Mouse (Mus musculus) limb, embryonic 12.5 days (tissue): ENCODE measurements around the gene St6galnac6. TPM values are rescaled to one million over a fixed set of nuclear protein-coding genes. Genes with fewer than 3 reads are reported as not detected.

ENCODE experiments used
- ATAC-seq: fragments of 200-750 bp; cut with Nextera tagmentation; 2 replicates; pipeline ENCODE4 v1.8.0; 2017; ENCODE audit warnings: low read depth, moderate TSS enrichment; ENCODE audit not compliant: insufficient number of reproducible peaks, insufficient read depth, low FRiP score, low TSS enrichment
- H3K27ac ChIP-seq: fragments of 300-500 bp; sonication (generic); 2 replicates; pipeline ENCODE4 v1.5.1; 2016; ENCODE audit warnings: mild to moderate bottlenecking, moderate library complexity
- H3K27me3 ChIP-seq: fragments of 300-500 bp; sonication (generic); 2 replicates; pipeline ENCODE4 v1.6.1; 2016; ENCODE audit warnings: mild to moderate bottlenecking, moderate library complexity
- H3K36me3 ChIP-seq: fragments of 300-500 bp; sonication (generic); 2 replicates; pipeline ENCODE4 v1.6.1; 2016; ENCODE audit warnings: mild to moderate bottlenecking, moderate library complexity
- H3K4me1 ChIP-seq: fragments of 300-500 bp; sonication (generic); replicated peaks from 2 replicates; pipeline ENCODE4 v1.6.1; 2016
- H3K4me2 ChIP-seq: fragments of 300-500 bp; sonication (generic); 2 replicates; pipeline ENCODE4 v1.6.1; 2016; ENCODE audit warnings: mild to moderate bottlenecking, moderate library complexity
- H3K4me3 ChIP-seq: fragments of 300-500 bp; sonication (generic); replicated peaks from 2 replicates; pipeline ENCODE4 v1.5.1; 2016; ENCODE audit warnings: mild to moderate bottlenecking
- H3K9ac ChIP-seq: fragments of 300-500 bp; sonication (generic); replicated peaks from 2 replicates; pipeline ENCODE4 v1.6.1; 2016; ENCODE audit warnings: mild to moderate bottlenecking, moderate library complexity
- H3K9me3 ChIP-seq: fragments of 300-500 bp; sonication (generic); 2 replicates; pipeline ENCODE4 v1.6.1; 2016; ENCODE audit warnings: mild to moderate bottlenecking, moderate library complexity
- WGBS: fragments of 180-500 bp; shearing (Covaris S2); methylation state at CpG from one replicate; pipeline ENCODE4 v1.1.7; 2016; 5-methylcytosine and 5-hydroxymethylcytosine counted together
- polyA plus RNA-seq: library from polyadenylated mRNA; unstranded; fragments of >200 nt; fragmentation: Nextera tagmentation; extraction: Ambion mirVana; gene quantifications from 2 replicates; pipeline ENCODE4 v1.2.1, GENCODE M21; 2016

St6galnac6 gene
- polyA plus RNA-seq, 1 experiment from 2014 or later: 23.4 TPM

- Histone ChIP-seq H3K4me1 (peaks cover 24% of the 10 kb centered on the region), H3K9me3 (no peaks in the 10 kb centered on the region), H3K4me2 (peak within 1 kb of the TSS; percentile 56), H3K9ac (peak within 1 kb of the TSS; percentile 71), H3K36me3 (peaks cover 11% of the 10 kb centered on the region), H3K27me3 (peaks cover 12% of the 10 kb centered on the region), H3K27ac (peak within 1 kb of the TSS; percentile 66), H3K4me3 (peak within 1 kb of the TSS; percentile 61)
- ATAC-seq: peak; percentile 65
- WGBS: under 1% methylated on average over 38 of the region's 38 CpGs
Observed at GRCm38 (mm10) chr2:32586871-32587351, 12.6 kb upstream of the St6galnac6 start, which contains the start of gene St6galnac4. Gene St6galnac4, plus strand, starts transcription at chr2:32587095.

- Histone ChIP-seq H3K36me3 (peaks cover 15% of the 10 kb centered on the region), H3K4me2 (peak overlapping the region; percentile 56), H3K4me1 (peaks cover 22% of the 10 kb centered on the region), H3K9ac (peak overlapping the region; percentile 71; the same call in 1 of the 2 replicates), H3K27me3 (peaks cover 6% of the 10 kb centered on the region), H3K9me3 (no peaks in the 10 kb centered on the region), H3K27ac (peak overlapping the region; percentile 46; the same call in 1 of the 2 replicates), H3K4me3 (peak overlapping the region; percentile 61)
- 22% methylated on average over 9 of the region's 9 CpGs for WGBS
- ATAC-seq: no peak
Observed at GRCm38 (mm10) chr2:32587731-32588321, 11.7 kb upstream of the St6galnac6 start.

- no peaks in the 10 kb centered on the region for H3K27me3 ChIP-seq
- H3K4me2 ChIP-seq: no peak overlapping the region
- WGBS: 78% methylated on average over 11 of the region's 11 CpGs
- ATAC-seq: no peak
- H3K4me3 ChIP-seq: no peak overlapping the region
- H3K27ac ChIP-seq: no peak overlapping the region
- H3K36me3 ChIP-seq: peaks cover 21% of the 10 kb centered on the region
- H3K9ac ChIP-seq: no peak overlapping the region
- H3K9me3 ChIP-seq: no peaks in the 10 kb centered on the region
- H3K4me1 ChIP-seq: peaks cover 17% of the 10 kb centered on the region
Observed at GRCm38 (mm10) chr2:32589213-32589795, 10.2 kb upstream of the St6galnac6 start.

- Histone ChIP-seq H3K4me1 (peaks cover 21% of the 10 kb centered on the region), H3K27me3 (no peaks in the 10 kb centered on the region), H3K9ac (no peak overlapping the region), H3K27ac (no peak overlapping the region), H3K36me3 (peaks cover 30% of the 10 kb centered on the region), H3K4me3 (no peak overlapping the region), H3K9me3 (no peaks in the 10 kb centered on the region), H3K4me2 (no peak overlapping the region)
- 81% methylated on average over 10 of the region's 10 CpGs for WGBS
- no peak for ATAC-seq
Observed at GRCm38 (mm10) chr2:32590224-32590623, 9.3 kb upstream of the St6galnac6 start.

GRCm38 (mm10) chr2:32591249-32591648 lies 8.3 kb upstream of the St6galnac6 start:
- Histone ChIP-seq H3K9me3 (no peaks in the 10 kb centered on the region), H3K27me3 (no peaks in the 10 kb centered on the region), H3K4me1 (peaks cover 21% of the 10 kb centered on the region), H3K4me2 (no peak overlapping the region), H3K36me3 (peaks cover 39% of the 10 kb centered on the region), H3K4me3 (no peak overlapping the region), H3K9ac (no peak overlapping the region), H3K27ac (no peak overlapping the region)
- WGBS: 62% methylated on average over 6 of the region's 6 CpGs
- no peak for ATAC-seq

GRCm38 (mm10) chr2:32596725-32597124 lies 2.8 kb upstream of the St6galnac6 start:
- WGBS: 92% methylated on average over 13 of the region's 13 CpGs
- Histone ChIP-seq H3K27me3 (no peaks in the 10 kb centered on the region), H3K4me3 (no peak overlapping the region), H3K27ac (no peak overlapping the region), H3K4me2 (no peak overlapping the region), H3K9ac (no peak overlapping the region), H3K36me3 (peaks cover 47% of the 10 kb centered on the region), H3K9me3 (no peaks in the 10 kb centered on the region), H3K4me1 (peaks cover 11% of the 10 kb centered on the region)
- ATAC-seq: no peak

GRCm38 (mm10) chr2:32597248-32597647 lies 2.3 kb upstream of the St6galnac6 start:
- no peak for ATAC-seq
- no peak overlapping the region for H3K27ac ChIP-seq
- 93% methylated on average over 5 of the region's 5 CpGs for WGBS

GRCm38 (mm10) chr2:32597699-32598098 lies 1.8 kb upstream of the St6galnac6 start:
- no peak overlapping the region for H3K9ac ChIP-seq
- peaks cover 43% of the 10 kb centered on the region for H3K36me3 ChIP-seq
- no peaks in the 10 kb centered on the region for H3K27me3 ChIP-seq
- H3K4me1 ChIP-seq: peaks cover 20% of the 10 kb centered on the region
- H3K4me2 ChIP-seq: no peak overlapping the region
- H3K27ac ChIP-seq: no peak overlapping the region
- no peak for ATAC-seq
- no peaks in the 10 kb centered on the region for H3K9me3 ChIP-seq
- WGBS: 85% methylated on average over 5 of the region's 5 CpGs
- no peak overlapping the region for H3K4me3 ChIP-seq

More at GRCm38 (mm10) chr2:32597248-32597647, 2.3 kb upstream of the St6galnac6 start:
- no peaks in the 10 kb centered on the region for H3K9me3 ChIP-seq
- H3K36me3 ChIP-seq: peaks cover 45% of the 10 kb centered on the region
- no peaks in the 10 kb centered on the region for H3K27me3 ChIP-seq
- H3K4me3 ChIP-seq: no peak overlapping the region
- no peak overlapping the region for H3K4me2 ChIP-seq
- H3K9ac ChIP-seq: no peak overlapping the region
- peaks cover 16% of the 10 kb centered on the region for H3K4me1 ChIP-seq

GRCm38 (mm10) chr2:32598506-32598905 lies 1.0 kb upstream of the St6galnac6 start:
- Histone ChIP-seq H3K27ac (no peak overlapping the region), H3K4me1 (peaks cover 21% of the 10 kb centered on the region), H3K27me3 (no peaks in the 10 kb centered on the region), H3K4me3 (no peak overlapping the region), H3K9me3 (no peaks in the 10 kb centered on the region), H3K36me3 (peaks cover 43% of the 10 kb centered on the region), H3K9ac (no peak overlapping the region), H3K4me2 (no peak overlapping the region)
- 91% methylated on average over 8 of the region's 8 CpGs for WGBS
- no peak for ATAC-seq

- Histone ChIP-seq H3K27ac (peak overlapping the region; percentile 69), H3K27me3 (no peaks in the 10 kb centered on the region), H3K4me2 (peak overlapping the region; percentile 47; the same call in 1 of the 2 replicates), H3K9me3 (no peaks in the 10 kb centered on the region), H3K9ac (no peak overlapping the region), H3K36me3 (peaks cover 18% of the 10 kb centered on the region), H3K4me1 (peaks cover 17% of the 10 kb centered on the region), H3K4me3 (no peak overlapping the region)
- WGBS: 33% methylated on average over 8 of the region's 8 CpGs
- peak; percentile 56; the same call in 1 of the 2 replicates for ATAC-seq
Observed at GRCm38 (mm10) chr2:32601417-32602065, 2.0 kb downstream of the St6galnac6 start.

- ATAC-seq: peak; percentile 57; the same call in 1 of the 2 replicates
- WGBS: 1% methylated on average over 11 of the region's 11 CpGs
Observed at GRCm38 (mm10) chr2:32602600-32603054, 3.1 kb downstream of the St6galnac6 start.

More at GRCm38 (mm10) chr2:32602600-32603054, 3.1 kb downstream of the St6galnac6 start:
- H3K9me3 ChIP-seq: no peaks in the 10 kb centered on the region
- H3K36me3 ChIP-seq: peaks cover 7% of the 10 kb centered on the region
- H3K4me2 ChIP-seq: peak overlapping the region; percentile 47
- H3K4me1 ChIP-seq: peaks cover 21% of the 10 kb centered on the region
- 0 out of 2 replicates have a peak overlapping the region, but pooled peaks have one; percentile 38 for H3K9ac ChIP-seq
- H3K27me3 ChIP-seq: no peaks in the 10 kb centered on the region
- H3K27ac ChIP-seq: peak overlapping the region; percentile 69
- H3K4me3 ChIP-seq: peak overlapping the region; percentile 35
